Mouse (Mus musculus): ENCODE results near the gene Mcemp1. TPM values are rescaled to one million over a fixed set of nuclear protein-coding genes. Genes with fewer than 3 reads are reported as not detected.
A peak's percentile ranks its signal among the peaks of the same experiment; 100 is the strongest.

Mcemp1 gene
- polyA plus RNA-seq (2012): not detected in 2 replicates

DNA sequence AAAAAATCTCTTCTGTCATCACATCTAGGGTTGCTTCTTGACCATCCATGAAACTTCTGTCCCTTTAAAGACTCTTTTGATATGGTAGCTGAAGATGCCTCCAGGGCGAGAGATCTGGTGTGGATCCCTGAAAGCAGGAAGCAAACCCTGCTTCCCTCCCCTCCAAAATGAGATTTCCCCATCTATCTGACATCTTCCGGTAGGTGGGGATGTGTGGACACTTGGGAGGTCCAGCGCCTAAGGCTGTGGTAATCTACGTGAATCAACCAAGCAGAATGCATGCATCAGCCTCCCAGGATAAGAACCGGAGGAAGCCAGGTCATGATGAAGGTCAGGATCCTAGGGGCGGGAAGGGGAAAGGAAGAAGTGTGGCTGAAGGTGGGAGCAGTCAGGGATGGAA lies at the start of gene Mcemp1:
Mcemp1 (plus strand) TSS at position 248 of the 400 bp plus-strand sequence.
- no peak for TF ChIP-seq TAL1 (IDR thresholded peaks at IDR 0.05; ENCODE audit: low read length)
- no peak for TF ChIP-seq GATA1 (IDR thresholded peaks at IDR 0.05; ENCODE audit: low read length)
- no peaks in the 10 kb centered on the region for H3K36me3 ChIP-seq (ENCODE audit: control insufficient read depth)
- H3K4me1 ChIP-seq (ENCODE audit: control insufficient read depth): no peaks in the 10 kb centered on the region
- no peak within 1 kb of the TSS for H3K4me3 ChIP-seq (replicated peaks)
- H3K27me3 ChIP-seq (ENCODE audit: control insufficient read depth): no peaks in the 10 kb centered on the region
- no peaks in the 10 kb centered on the region for H3K9me3 ChIP-seq (ENCODE audit: control insufficient read depth, low read length)

DNA sequence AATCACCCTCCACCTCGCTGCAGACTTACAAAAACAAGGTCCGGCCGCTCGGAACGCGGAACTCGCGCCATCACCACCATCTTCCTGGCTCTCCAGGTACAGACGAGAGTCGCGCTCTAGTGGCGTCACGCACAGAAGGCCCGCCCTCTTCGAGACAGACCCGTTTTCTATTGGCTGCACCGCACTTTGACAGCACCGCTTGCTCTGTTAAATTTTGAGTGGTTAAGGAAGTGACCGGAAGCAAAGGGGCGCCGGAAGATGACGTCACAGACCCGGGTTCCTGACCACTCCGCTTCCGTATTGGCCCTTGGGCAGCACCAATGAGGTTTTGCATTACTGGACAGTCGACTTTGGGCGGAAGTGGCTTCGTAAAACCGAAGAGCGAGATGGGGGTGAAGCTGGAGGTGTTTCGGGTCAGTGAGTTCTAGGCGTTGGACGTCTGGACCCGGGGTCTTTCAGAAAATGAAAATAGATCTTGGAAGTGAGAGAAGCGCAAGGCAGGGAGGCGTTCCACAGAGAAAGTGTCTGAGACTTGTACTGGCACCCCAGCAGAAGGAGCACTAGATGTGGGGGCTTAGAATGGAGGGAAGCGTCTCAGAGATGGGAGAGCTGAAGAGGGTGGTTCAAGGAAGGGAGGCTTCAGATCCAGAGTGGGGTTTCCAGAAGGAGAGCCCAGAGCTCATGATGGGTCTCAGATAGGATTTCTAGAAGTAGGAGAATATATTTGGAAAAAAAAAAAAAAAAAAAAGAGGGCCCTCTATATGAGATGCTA lies 44.2 kb upstream of the Mcemp1 start, which contains the start of the genes Xab2 and Pet100:
Xab2 (minus strand) TSS at position 118 of the 772 bp plus-strand sequence.
Pet100 (plus strand) TSS at position 350 of the 772 bp plus-strand sequence.
- Histone ChIP-seq H3K4me3 (replicated peaks) (peak within 1 kb of the TSS; percentile 78), H3K4me1 (ENCODE audit: control insufficient read depth) (peaks cover 31% of the 10 kb centered on the region), H3K36me3 (ENCODE audit: control insufficient read depth) (peaks cover 42% of the 10 kb centered on the region), H3K27me3 (ENCODE audit: control insufficient read depth) (no peaks in the 10 kb centered on the region), H3K9me3 (ENCODE audit: control insufficient read depth, low read length) (no peaks in the 10 kb centered on the region)
- no peak for TF ChIP-seq TAL1 (IDR thresholded peaks at IDR 0.05; ENCODE audit: low read length)

DNA sequence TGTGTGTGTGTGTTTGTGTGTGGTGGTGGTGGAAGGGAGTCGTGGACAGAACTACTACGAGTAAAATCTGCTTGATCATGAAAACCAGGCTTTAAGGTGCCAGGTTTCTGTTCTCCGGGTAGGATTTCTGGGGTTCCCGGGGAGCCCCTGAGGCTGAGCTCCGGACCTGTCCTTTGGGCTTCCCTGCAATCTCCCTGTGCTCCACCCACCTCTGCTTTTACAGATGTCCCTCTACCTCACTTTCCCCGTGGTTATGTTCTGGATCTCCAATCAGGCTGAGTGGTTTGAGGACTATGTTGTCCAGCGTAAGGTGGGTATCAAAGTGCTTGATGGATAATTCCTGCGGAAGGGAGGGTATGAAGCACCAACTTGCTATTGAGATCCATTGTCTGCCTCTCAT lies 43.4 kb upstream of the Mcemp1 start:
- TF ChIP-seq GATA1 (IDR thresholded peaks at IDR 0.05; ENCODE audit: low read length): no peak
- TF ChIP-seq TAL1 (IDR thresholded peaks at IDR 0.05; ENCODE audit: low read length): no peak
- Histone ChIP-seq H3K36me3 (ENCODE audit: control insufficient read depth) (peaks cover 35% of the 10 kb centered on the region), H3K27me3 (ENCODE audit: control insufficient read depth) (no peaks in the 10 kb centered on the region), H3K4me3 (replicated peaks) (peak overlapping the region; percentile 78), H3K9me3 (ENCODE audit: control insufficient read depth, low read length) (no peaks in the 10 kb centered on the region), H3K4me1 (ENCODE audit: control insufficient read depth) (peaks cover 31% of the 10 kb centered on the region)

DNA sequence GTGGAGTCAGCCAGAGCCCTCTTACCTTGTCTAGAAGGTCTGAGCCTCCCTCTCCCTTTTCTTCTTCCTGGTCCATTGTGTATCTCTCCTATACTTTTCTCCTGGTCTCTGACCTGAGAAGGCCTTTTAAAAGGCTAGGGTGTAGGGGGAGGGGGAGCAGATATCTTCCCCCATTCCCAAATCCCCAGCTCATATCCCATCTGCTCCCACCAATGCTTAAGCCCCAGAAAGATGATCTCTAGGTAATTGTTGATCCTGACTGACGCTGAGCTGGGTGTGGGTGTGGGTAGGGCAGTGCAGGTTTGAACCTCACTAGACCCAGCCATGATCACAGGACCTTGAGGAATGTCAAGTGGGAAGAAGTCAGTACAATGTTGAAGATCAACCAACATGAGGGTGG lies 40.1 kb upstream of the Mcemp1 start, which contains the start of gene Pcp2:
Pcp2 (minus strand) TSS at position 101 of the 400 bp plus-strand sequence.
- Histone ChIP-seq H3K9me3 (ENCODE audit: control insufficient read depth, low read length) (no peaks in the 10 kb centered on the region), H3K4me1 (ENCODE audit: control insufficient read depth) (peaks cover 15% of the 10 kb centered on the region), H3K4me3 (replicated peaks) (no peak within 1 kb of the TSS), H3K27me3 (ENCODE audit: control insufficient read depth) (peaks cover 18% of the 10 kb centered on the region), H3K36me3 (ENCODE audit: control insufficient read depth) (peaks cover 10% of the 10 kb centered on the region)
- TF ChIP-seq TAL1 (IDR thresholded peaks at IDR 0.05; ENCODE audit: low read length): no peak
- TF ChIP-seq GATA1 (IDR thresholded peaks at IDR 0.05; ENCODE audit: low read length): no peak

DNA sequence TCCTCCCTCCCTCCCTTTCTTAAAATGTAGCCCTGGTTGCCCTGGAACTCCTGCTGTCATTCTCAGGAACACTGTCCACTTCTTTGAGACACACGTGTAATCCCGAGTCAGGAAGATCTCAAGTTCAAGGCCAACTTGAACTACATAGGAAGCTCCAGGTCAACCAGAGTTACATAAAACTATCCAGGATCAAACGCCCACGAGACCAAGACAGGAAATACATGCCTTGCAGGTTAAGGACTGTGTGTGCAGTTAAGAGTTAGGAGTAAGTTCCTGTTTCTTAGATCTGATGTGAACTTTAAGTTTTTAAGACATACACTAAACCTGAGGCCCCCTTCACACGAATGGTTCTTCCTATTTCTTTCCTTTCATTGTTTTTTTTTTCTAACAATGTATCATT lies 38.6 kb upstream of the Mcemp1 start:
- peaks cover 25% of the 10 kb centered on the region for H3K4me1 ChIP-seq (ENCODE audit: control insufficient read depth)
- no peak overlapping the region for H3K4me3 ChIP-seq (replicated peaks)
- H3K27me3 ChIP-seq (ENCODE audit: control insufficient read depth): peaks cover 22% of the 10 kb centered on the region
- peaks cover 10% of the 10 kb centered on the region for H3K36me3 ChIP-seq (ENCODE audit: control insufficient read depth)
- H3K9me3 ChIP-seq (ENCODE audit: control insufficient read depth, low read length): no peaks in the 10 kb centered on the region
- TF ChIP-seq GATA1 (IDR thresholded peaks at IDR 0.05; ENCODE audit: low read length) (no peak), TAL1 (IDR thresholded peaks at IDR 0.05; ENCODE audit: low read length) (no peak)

DNA sequence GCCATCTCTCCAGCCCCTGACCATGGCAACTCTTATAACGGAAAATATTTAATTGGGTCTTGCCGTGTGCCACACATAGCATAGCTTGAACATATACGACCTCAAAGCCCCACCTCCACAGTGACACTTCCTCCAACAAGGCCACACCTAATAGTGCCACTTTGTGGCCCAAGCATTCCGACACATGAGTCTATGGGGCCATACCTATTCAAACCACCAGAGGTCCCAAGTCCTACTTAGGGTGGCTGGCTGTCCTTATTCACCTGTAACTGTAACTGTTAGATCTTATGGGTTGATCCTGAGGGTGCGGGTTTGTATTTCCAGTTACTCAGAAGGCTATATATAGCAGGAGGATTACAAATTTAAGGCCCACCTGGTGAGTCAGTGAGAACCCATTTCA lies 37.5 kb upstream of the Mcemp1 start:
- Histone ChIP-seq H3K4me1 (ENCODE audit: control insufficient read depth) (peaks cover 22% of the 10 kb centered on the region), H3K9me3 (ENCODE audit: control insufficient read depth, low read length) (no peaks in the 10 kb centered on the region), H3K36me3 (ENCODE audit: control insufficient read depth) (peaks cover 15% of the 10 kb centered on the region), H3K27me3 (ENCODE audit: control insufficient read depth) (peaks cover 22% of the 10 kb centered on the region), H3K4me3 (replicated peaks) (no peak overlapping the region)
- TF ChIP-seq TAL1 (IDR thresholded peaks at IDR 0.05; ENCODE audit: low read length): no peak

DNA sequence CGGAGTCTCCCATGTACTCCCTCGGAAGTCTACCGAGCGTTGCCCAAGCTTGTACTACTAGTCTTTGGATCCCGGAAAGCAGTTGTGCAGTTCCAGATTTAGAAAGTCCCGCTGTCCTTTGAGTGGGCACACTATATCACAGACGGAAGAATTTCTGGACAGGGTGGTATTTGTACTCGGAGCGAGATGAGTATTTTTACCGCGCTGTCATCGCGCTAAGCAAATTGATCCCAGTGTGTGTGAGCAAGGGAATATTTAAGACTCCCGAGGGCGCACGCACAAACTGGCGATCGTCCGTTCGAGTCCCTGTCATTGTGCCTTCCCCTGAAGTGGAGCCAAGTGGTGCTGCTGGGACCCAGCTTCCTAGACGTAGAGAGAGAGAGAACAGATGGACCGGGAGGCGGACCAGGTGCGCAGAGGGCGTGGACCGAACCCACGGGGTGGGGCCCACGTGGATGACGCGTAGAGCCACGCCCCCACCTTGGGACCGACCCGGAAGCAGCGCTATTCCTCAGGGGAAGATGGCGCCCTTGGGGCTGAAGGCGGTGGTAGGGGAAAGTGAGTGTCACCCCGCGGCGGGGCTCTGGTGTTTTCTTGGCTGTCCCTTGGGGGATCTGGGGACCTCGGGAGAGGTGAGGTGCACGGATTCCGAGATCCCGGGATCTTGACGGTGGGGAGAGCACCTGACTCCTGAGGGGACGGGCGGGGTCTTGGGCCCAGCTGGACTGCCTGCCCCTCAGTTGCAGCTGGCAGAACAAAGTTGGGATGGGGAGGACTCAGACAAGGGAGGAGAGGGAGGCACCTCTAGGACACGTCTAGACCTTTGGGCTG lies 34.7 kb upstream of the Mcemp1 start, which contains the start of gene Stxbp2:
Stxbp2 (plus strand) TSS at position 309 of the 831 bp plus-strand sequence.
- peaks cover 22% of the 10 kb centered on the region for H3K4me1 ChIP-seq (ENCODE audit: control insufficient read depth)

DNA sequence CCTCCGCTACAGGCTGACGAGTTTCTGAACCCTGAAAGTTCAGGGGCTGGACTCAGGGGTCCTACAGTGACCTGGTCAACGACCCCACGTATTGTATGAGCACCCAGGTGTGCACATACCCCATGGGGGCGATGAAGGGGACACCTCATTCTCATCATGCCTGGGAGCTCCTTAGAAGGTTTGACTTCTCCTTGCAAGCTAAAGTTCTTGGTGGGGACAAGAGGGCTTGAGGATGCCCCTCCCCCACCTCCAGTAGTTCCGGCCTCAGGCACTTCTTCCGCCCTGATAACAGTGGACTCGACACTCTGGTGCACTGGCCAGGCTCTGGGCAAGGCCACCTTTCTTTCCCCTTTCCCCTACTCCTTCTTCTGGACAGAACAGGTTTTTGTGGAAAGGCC lies 34.1 kb upstream of the Mcemp1 start:
- H3K36me3 ChIP-seq (ENCODE audit: control insufficient read depth): peaks cover 38% of the 10 kb centered on the region
- peak overlapping the region; percentile 77 for H3K4me3 ChIP-seq (replicated peaks)
- H3K4me1 ChIP-seq (ENCODE audit: control insufficient read depth): peaks cover 22% of the 10 kb centered on the region
- TF ChIP-seq GATA1 (IDR thresholded peaks at IDR 0.05; ENCODE audit: low read length): no peak
- no peaks in the 10 kb centered on the region for H3K9me3 ChIP-seq (ENCODE audit: control insufficient read depth, low read length)
- H3K27me3 ChIP-seq (ENCODE audit: control insufficient read depth): peaks cover 22% of the 10 kb centered on the region

More for the DNA sequence above, 34.7 kb upstream of the Mcemp1 start, which contains the start of gene Stxbp2:
- H3K9me3 ChIP-seq (ENCODE audit: control insufficient read depth, low read length): no peaks in the 10 kb centered on the region
- H3K36me3 ChIP-seq (ENCODE audit: control insufficient read depth): peaks cover 32% of the 10 kb centered on the region
- no peak for TF ChIP-seq GATA1 (IDR thresholded peaks at IDR 0.05; ENCODE audit: low read length)
- TF ChIP-seq TAL1 (IDR thresholded peaks at IDR 0.05; ENCODE audit: low read length): no peak
- peaks cover 22% of the 10 kb centered on the region for H3K27me3 ChIP-seq (ENCODE audit: control insufficient read depth)
- peak within 1 kb of the TSS; percentile 77 for H3K4me3 ChIP-seq (replicated peaks)

DNA sequence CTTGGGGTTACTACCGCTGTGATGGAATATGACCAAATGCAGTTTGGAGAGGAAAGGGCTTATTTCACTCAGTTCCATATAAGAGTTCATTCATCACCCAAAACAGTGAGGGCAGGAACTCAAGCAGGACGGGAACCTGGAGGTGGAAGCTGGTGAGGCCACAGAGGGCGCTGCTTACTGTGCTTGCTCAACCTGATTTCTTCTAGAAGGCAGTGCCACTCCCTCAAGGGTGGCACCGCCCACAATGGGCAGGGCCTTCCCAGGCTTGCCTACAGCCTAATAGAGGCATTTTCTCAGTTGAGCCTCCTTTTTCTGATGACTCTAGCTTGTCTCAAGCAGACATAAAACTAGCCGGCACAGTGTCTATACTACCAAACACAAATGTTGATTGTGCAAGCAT lies 19.8 kb upstream of the Mcemp1 start:
- TF ChIP-seq GATA1 (IDR thresholded peaks at IDR 0.05; ENCODE audit: low read length) (no peak), TAL1 (IDR thresholded peaks at IDR 0.05; ENCODE audit: low read length) (no peak)
- Histone ChIP-seq H3K27me3 (ENCODE audit: control insufficient read depth) (no peaks in the 10 kb centered on the region), H3K4me1 (ENCODE audit: control insufficient read depth) (peaks cover 5% of the 10 kb centered on the region), H3K36me3 (ENCODE audit: control insufficient read depth) (peaks cover 18% of the 10 kb centered on the region), H3K9me3 (ENCODE audit: control insufficient read depth, low read length) (no peaks in the 10 kb centered on the region), H3K4me3 (replicated peaks) (no peak overlapping the region)

Data from erythroblast, embryonic 14.5 days (primary cell).